ENCODE assay signal across 8 mouse cellular contexts in genomic region chr7:62419105-62419492, GRCm38 (mm10). TPM values are rescaled to one million over a fixed set of nuclear protein-coding genes. Genes with fewer than 3 reads are reported as not detected.
DNase-seq lines count a peak whose midpoint lies in the region; ATAC-seq and TF ChIP-seq lines count a peak whose summit lies in the region.

No protein-coding gene starts in this region.

- ATAC-seq in megakaryocyte, adult 5-6 weeks (ENCODE audit: poor library complexity, severe bottlenecking): no peak
- ATAC-seq in limb, embryonic 13.5 days (ENCODE audit: low FRiP score, low read depth): no peak
- no peak for ATAC-seq in frontal cortex, adult (ENCODE audit: low TSS enrichment)

- peaks cover 12% of the 10 kb centered on the region for H3K9me3 ChIP-seq in megakaryocyte, embryonic 14.5 days
- peaks cover 14% of the 10 kb centered on the region for H3K9me3 ChIP-seq in limb, embryonic 13.5 days

- no peak for TF ChIP-seq POLR2A in small intestine, adult 2 months (IDR thresholded peaks at IDR 0.05; ENCODE audit: low read depth, low read length)

- peak overlapping the region; percentile 81 for H3K4me2 ChIP-seq in limb, embryonic 13.5 days (replicated peaks)

- WGBS in limb, embryonic 13.5 days: 62% methylated on average over 17 of the region's 17 CpGs
- WGBS in small intestine, adult 2 months: 69% methylated on average over 17 of the region's 17 CpGs

- peak overlapping the region; percentile 93 for H3K4me3 ChIP-seq in megakaryocyte, embryonic 14.5 days (replicated peaks)
- H3K4me3 ChIP-seq in limb, embryonic 13.5 days: peak overlapping the region; percentile 70
- peak overlapping the region; percentile 69 for H3K4me3 ChIP-seq in small intestine, adult 2 months (ENCODE audit: low read depth, low read length)

- TF ChIP-seq CTCF in small intestine, adult 2 months (IDR thresholded peaks at IDR 0.05; ENCODE audit: extremely low read depth, insufficient read length, insufficient replicate concordance, low read depth, low read length): no peak

- H3K27me3 ChIP-seq in megakaryocyte, embryonic 14.5 days (replicated peaks): peaks cover 2% of the 10 kb centered on the region
- H3K27me3 ChIP-seq in limb, embryonic 13.5 days: peaks cover 5% of the 10 kb centered on the region; the same call in 1 of the 2 replicates
- no peaks in the 10 kb centered on the region for H3K27me3 ChIP-seq in small intestine, adult 2 months (ENCODE audit: control insufficient read depth, insufficient read depth, low read length)

- no peaks in the 10 kb centered on the region for H3K36me3 ChIP-seq in megakaryocyte, embryonic 14.5 days (replicated peaks; ENCODE audit: low read length)
- H3K36me3 ChIP-seq in limb, embryonic 13.5 days: no peaks in the 10 kb centered on the region
- no peaks in the 10 kb centered on the region for H3K36me3 ChIP-seq in small intestine, adult 2 months (ENCODE audit: control insufficient read depth, insufficient read depth, low read length)

- no peak overlapping the region for H3K27ac ChIP-seq in limb, embryonic 13.5 days
- H3K27ac ChIP-seq in small intestine, adult 2 months (ENCODE audit: insufficient read depth, low read depth, low read length): no peak overlapping the region

- peak overlapping the region; percentile 83 for H3K9ac ChIP-seq in limb, embryonic 13.5 days

- peak; percentile 1 for DNase-seq in adrenal gland, postnatal 10 days
- no peak for DNase-seq in adrenal gland, postnatal 25 days
- DNase-seq in embryo, embryonic 10.5 days (ENCODE audit: low spot score): no peak

- peaks cover 13% of the 10 kb centered on the region for H3K4me1 ChIP-seq in megakaryocyte, embryonic 14.5 days
- peaks cover 10% of the 10 kb centered on the region for H3K4me1 ChIP-seq in limb, embryonic 13.5 days
- no peaks in the 10 kb centered on the region; the same call in 1 of the 2 replicates for H3K4me1 ChIP-seq in small intestine, adult 2 months (ENCODE audit: control insufficient read depth, insufficient read depth, insufficient read length, low read length)

RNA-seq across cellular contexts. Expression of gene Mkrn3, which starts 0.8 kb away (rescaled TPM):
- total RNA-seq in adrenal gland, postnatal 10 days (2021): 1 to 10 TPM; 1.3 to 2.4 TPM
- total RNA-seq in adrenal gland, postnatal 25 days (2021): 1.3 and 1.9 TPM in 2 replicates
- polyA plus RNA-seq in megakaryocyte, embryonic 14.5 days (2012; ENCODE audit: insufficient read depth, low replicate concordance): 0.39 TPM in 1 of 2 replicates, not detected in the other
- total RNA-seq in megakaryocyte, adult 5-6 weeks (2015): not detected in 2 replicates
- total RNA-seq in megakaryocyte, adult 5-6 weeks (2017): not detected in 2 replicates
- 7.8 and 8.3 TPM in 2 replicates for polyA plus RNA-seq in limb, embryonic 13.5 days (2015; fragmentation: Nextera tagmentation; extraction: Ambion mirVana)
- polyA plus RNA-seq in small intestine, adult 2 months (2012; rRNA removed): 0.06 and 0.24 TPM in 2 replicates

RNA-seq across cellular contexts. Expression of gene Magel2, which starts 42.3 kb away (rescaled TPM):
- total RNA-seq in adrenal gland, postnatal 10 days (2021): 1 to 10 TPM; 2.8 to 9.1 TPM
- total RNA-seq in adrenal gland, postnatal 25 days (2021): 3.0 and 3.8 TPM in 2 replicates
- not detected in 2 replicates for polyA plus RNA-seq in megakaryocyte, embryonic 14.5 days (2012; ENCODE audit: insufficient read depth, low replicate concordance)
- not detected in 2 replicates for total RNA-seq in megakaryocyte, adult 5-6 weeks (2015)
- not detected in 2 replicates for total RNA-seq in megakaryocyte, adult 5-6 weeks (2017)
- 5.0 and 5.4 TPM in 2 replicates for polyA plus RNA-seq in limb, embryonic 13.5 days (2015; fragmentation: Nextera tagmentation; extraction: Ambion mirVana)
- not detected in 2 replicates for polyA plus RNA-seq in small intestine, adult 2 months (2012; rRNA removed)

RNA-seq across cellular contexts. Expression of gene Peg12, which starts 45.2 kb away (rescaled TPM):
- 1 to 10 TPM; 3.6 to 4.8 TPM for total RNA-seq in adrenal gland, postnatal 10 days (2021)
- 2.0 and 3.1 TPM in 2 replicates for total RNA-seq in adrenal gland, postnatal 25 days (2021)
- polyA plus RNA-seq in megakaryocyte, embryonic 14.5 days (2012; ENCODE audit: insufficient read depth, low replicate concordance): 2.7 and 4.9 TPM in 2 replicates
- 0.11 and 0.22 TPM in 2 replicates for total RNA-seq in megakaryocyte, adult 5-6 weeks (2015)
- 0.59 and 0.61 TPM in 2 replicates for total RNA-seq in megakaryocyte, adult 5-6 weeks (2017)
- 43.4 and 46.2 TPM in 2 replicates for polyA plus RNA-seq in limb, embryonic 13.5 days (2015; fragmentation: Nextera tagmentation; extraction: Ambion mirVana)
- 0.17 and 0.47 TPM in 2 replicates for polyA plus RNA-seq in small intestine, adult 2 months (2012; rRNA removed)
